Mouse (Mus musculus) hindbrain, embryonic 16.5 days (tissue): ENCODE data around the gene Rps26. TPM values are rescaled to one million over a fixed set of nuclear protein-coding genes. Genes with fewer than 3 reads are reported as not detected.
"Not testable (repeated sequence)": the region's sequence is repeated elsewhere in the genome, so short reads cannot be mapped to it uniquely, and the experiment has no call there.

Source experiments
- ATAC-seq: fragments of 200-750 bp; cut with Nextera tagmentation; 2 replicates; pipeline ENCODE4 v1.8.0; 2017; ENCODE audit warnings: moderate TSS enrichment, moderate library complexity
- H3K27ac ChIP-seq: fragments of 300-500 bp; sonication (generic); 2 replicates; pipeline ENCODE4 v1.5.1; 2014; ENCODE audit warnings: low read depth, mild to moderate bottlenecking, control low read depth, low read length, moderate library complexity
- H3K27me3 ChIP-seq: fragments of 300-500 bp; sonication (generic); replicated peaks from 2 replicates; pipeline ENCODE4 v1.6.1; 2014; ENCODE audit warnings: low read length; ENCODE audit not compliant: control insufficient read depth, insufficient read depth
- H3K36me3 ChIP-seq: fragments of 300-500 bp; sonication (generic); 2 replicates; pipeline ENCODE4 v1.6.1; 2014; ENCODE audit warnings: mild to moderate bottlenecking, low read length, moderate library complexity, mixed read lengths; ENCODE audit not compliant: control insufficient read depth, insufficient read depth
- H3K4me1 ChIP-seq: fragments of 300-500 bp; sonication (generic); 2 replicates; pipeline ENCODE4 v1.6.1; 2014; ENCODE audit warnings: low read depth, low read length; ENCODE audit not compliant: control insufficient read depth, insufficient read depth
- H3K4me2 ChIP-seq: fragments of 300-500 bp; sonication (generic); 2 replicates; pipeline ENCODE4 v1.6.1; 2014; ENCODE audit warnings: mild to moderate bottlenecking, low read length, control low read depth, moderate library complexity
- H3K4me3 ChIP-seq: fragments of 300-500 bp; sonication (generic); 2 replicates; pipeline ENCODE4 v1.5.1; 2014; ENCODE audit warnings: mild to moderate bottlenecking, low read length, control low read depth, moderate library complexity
- H3K9ac ChIP-seq: fragments of 300-500 bp; sonication (generic); 2 replicates; pipeline ENCODE4 v1.6.1; 2014; ENCODE audit warnings: low read depth, mild to moderate bottlenecking, control low read depth, low read length, moderate library complexity
- H3K9me3 ChIP-seq: fragments of 300-500 bp; sonication (generic); 2 replicates; pipeline ENCODE4 v1.6.1; 2014; ENCODE audit warnings: mild to moderate bottlenecking, low read length, moderate library complexity; ENCODE audit not compliant: control insufficient read depth
- WGBS: fragments of 180-500 bp; shearing (Covaris S2); extraction: QIAGEN DNeasy Blood & Tissue Kit; methylation state at CpG from one replicate; pipeline ENCODE4 v1.1.7; 2014; 5-methylcytosine and 5-hydroxymethylcytosine counted together
- polyA plus RNA-seq: library from polyadenylated mRNA; unstranded; fragments of >200 nt; fragmentation: Nextera tagmentation; extraction: Ambion mirVana; gene quantifications from 2 replicates; pipeline ENCODE4 v1.2.1, GENCODE M21; 2015

Rps26 gene
- polyA plus RNA-seq, 1 experiment from 2014 or later = 313 TPM

DNA sequence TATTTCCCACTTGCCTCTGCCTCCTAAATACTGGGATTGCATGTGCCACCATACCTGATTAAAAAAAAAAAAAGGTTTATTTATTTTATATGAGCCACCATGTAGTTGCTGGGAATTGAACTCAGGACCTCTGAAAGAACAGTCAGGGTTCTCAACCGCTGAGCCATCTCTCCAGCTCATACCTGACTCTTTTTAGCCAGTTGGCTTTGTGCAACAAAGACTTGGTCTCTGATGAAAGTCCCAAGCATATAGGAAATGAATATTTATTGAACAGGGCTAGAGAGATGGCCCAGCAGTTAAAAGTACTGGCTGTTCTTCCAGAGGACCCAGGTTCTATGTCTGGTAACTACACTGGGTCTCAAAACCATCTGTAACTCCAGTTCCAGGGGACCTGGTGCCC, 8.0 kb downstream of the Rps26 start:
- ATAC-seq = no peak
- Histone ChIP-seq H3K4me1 (no peaks in the 10 kb centered on the region), H3K27me3 (no peaks in the 10 kb centered on the region), H3K9me3 (no peaks in the 10 kb centered on the region), H3K9ac (no peak overlapping the region), H3K4me3 (no peak overlapping the region), H3K27ac (no peak overlapping the region), H3K4me2 (no peak overlapping the region), H3K36me3 (no peaks in the 10 kb centered on the region)
- WGBS = 77% methylated on average over 1 of the region's 1 CpGs

GRCm38 (mm10) chr10:128615798-128616448, 10.6 kb downstream of the Rps26 start:
- not testable (repeated sequence) for H3K9me3 ChIP-seq, ATAC-seq, H3K27ac ChIP-seq, H3K36me3 ChIP-seq, H3K9ac ChIP-seq, H3K4me3 ChIP-seq, H3K4me2 ChIP-seq, H3K27me3 ChIP-seq, H3K4me1 ChIP-seq
- 93% methylated on average over 6 of the region's 7 CpGs for WGBS

DNA sequence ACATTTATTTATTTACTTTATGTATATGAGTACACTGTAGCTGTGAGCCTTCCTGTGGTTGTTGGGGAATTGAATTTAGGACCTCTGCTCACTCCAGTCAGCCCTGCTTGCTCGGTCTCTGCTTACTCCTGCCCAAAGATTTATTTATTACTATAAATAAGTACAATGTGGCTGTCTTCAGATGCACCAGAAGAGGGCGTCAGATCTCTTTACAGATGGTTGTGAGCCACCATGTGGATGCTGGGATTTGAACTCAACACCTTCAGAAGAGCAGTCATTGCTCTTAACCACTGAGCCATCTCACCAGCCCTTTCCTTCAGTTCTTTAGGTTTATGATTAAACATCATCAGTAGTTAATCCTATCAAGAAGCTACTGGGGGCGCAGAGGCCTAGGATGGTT, 11.6 kb downstream of the Rps26 start:
- 61% methylated on average over 3 of the region's 3 CpGs for WGBS
- H3K4me1 ChIP-seq = no peaks in the 10 kb centered on the region
- H3K9ac ChIP-seq = no peak overlapping the region
- no peaks in the 10 kb centered on the region for H3K36me3 ChIP-seq
- no peak overlapping the region for H3K4me2 ChIP-seq
- no peaks in the 10 kb centered on the region for H3K27me3 ChIP-seq
- H3K4me3 ChIP-seq = no peak overlapping the region
- H3K9me3 ChIP-seq = no peaks in the 10 kb centered on the region
- no peak overlapping the region for H3K27ac ChIP-seq
- ATAC-seq = no peak

DNA sequence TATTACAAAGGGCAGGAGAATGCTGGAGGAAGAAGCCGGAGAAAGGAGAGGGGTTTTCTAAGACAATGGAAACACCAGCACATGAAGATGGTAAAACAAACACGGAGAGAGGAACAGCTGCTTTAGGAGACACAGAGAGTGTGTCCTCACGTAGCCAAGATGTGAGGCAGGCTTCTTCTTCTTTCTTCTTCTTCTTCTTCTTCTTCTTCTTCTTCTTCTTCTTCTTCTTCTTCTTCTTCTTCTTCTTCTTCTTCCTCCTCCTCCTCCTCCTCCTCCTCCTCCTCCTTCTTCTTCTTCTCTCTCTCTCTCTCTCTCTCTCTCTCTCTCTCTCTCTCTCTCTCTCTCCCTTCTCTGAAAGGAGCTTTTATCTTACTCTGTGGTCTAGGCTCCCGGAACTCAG, 12.7 kb downstream of the Rps26 start:
- H3K27me3 ChIP-seq, H3K27ac ChIP-seq, H3K4me1 ChIP-seq, H3K9me3 ChIP-seq, H3K36me3 ChIP-seq, H3K4me3 ChIP-seq, H3K4me2 ChIP-seq, H3K9ac ChIP-seq, ATAC-seq: not testable (repeated sequence)
- 75% methylated on average over 4 of the region's 4 CpGs for WGBS

DNA sequence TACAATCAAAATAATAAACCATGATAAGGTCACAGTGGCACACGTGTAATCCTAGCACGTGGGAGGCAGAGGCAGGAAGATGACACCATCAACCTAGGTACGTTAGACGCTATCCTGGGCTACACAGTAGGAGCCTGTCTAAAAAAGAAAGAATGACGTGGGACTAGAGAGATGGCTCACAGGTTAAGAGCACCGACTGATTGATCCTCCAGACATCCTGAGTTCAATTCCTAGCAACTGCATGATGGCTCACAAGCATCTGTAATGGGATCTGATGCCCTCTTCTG, 13.4 kb downstream of the Rps26 start:
- Histone ChIP-seq H3K27ac (no peak overlapping the region), H3K4me2 (peak overlapping the region; percentile 32; the same call in 1 of the 2 replicates), H3K4me3 (no peak overlapping the region), H3K4me1 (no peaks in the 10 kb centered on the region), H3K9ac (no peak overlapping the region), H3K27me3 (no peaks in the 10 kb centered on the region), H3K36me3 (no peaks in the 10 kb centered on the region), H3K9me3 (no peaks in the 10 kb centered on the region)
- ATAC-seq = peak; percentile 52
- WGBS = 42% methylated on average over 6 of the region's 6 CpGs

DNA sequence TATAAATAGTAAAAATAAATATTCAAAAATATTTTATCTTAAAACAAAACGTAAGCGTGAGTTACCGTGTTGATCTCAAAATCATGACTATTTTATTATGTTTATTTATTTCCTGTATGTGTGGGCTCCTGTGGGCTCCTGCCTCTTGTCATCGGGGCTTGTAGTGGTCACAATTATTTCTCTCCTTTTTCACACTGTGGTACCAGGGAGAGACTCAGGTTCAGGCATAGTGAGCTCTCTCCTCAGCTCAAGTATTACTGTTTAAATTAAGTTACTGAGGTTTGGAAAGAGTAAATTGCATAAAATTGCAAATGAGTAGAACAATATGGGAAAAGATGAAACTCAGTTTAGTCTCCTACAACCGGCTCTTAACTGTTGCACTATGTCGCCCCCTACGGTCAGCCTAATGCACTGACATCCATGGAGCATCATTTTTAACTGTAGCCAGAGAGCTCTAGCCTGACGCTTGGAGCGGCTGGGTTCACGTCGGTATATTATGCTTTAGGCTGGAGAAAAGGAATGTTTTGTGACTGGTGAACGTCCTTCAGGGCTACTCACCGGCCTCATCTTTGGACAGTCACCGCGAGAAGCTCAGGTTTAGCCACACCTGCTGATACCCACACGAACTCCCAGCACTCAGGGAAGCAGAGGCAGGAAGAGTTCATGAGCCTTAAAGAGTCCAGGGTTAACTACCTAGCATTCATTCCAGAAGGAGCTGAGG, 14.0 kb downstream of the Rps26 start:
- Histone ChIP-seq H3K4me2 (peak overlapping the region; percentile 32; the same call in 1 of the 2 replicates), H3K9ac (no peak overlapping the region), H3K27ac (no peak overlapping the region), H3K27me3 (no peaks in the 10 kb centered on the region), H3K9me3 (no peaks in the 10 kb centered on the region), H3K36me3 (no peaks in the 10 kb centered on the region), H3K4me1 (no peaks in the 10 kb centered on the region), H3K4me3 (no peak overlapping the region)
- WGBS = 16% methylated on average over 16 of the region's 16 CpGs
- peak; percentile 86 for ATAC-seq

DNA sequence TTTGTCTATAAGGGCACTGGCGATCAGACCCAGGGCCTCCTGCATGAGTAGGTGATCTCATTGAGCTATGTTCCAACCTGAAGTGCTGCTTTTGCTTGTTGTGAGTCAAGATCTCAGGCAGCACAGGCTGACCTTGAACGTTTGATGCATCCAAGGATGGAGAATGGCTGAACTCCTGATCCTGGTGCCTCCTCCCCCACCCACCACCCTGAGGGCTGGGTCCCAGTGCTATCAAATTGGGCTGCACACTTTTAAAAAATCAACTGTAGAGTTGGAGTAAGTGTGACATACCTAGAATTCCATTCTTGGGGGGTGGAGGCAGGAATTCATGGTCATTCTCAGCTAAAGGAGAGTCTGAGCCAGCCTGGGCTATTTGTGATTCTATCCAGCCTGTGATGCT, 20.1 kb downstream of the Rps26 start:
- Histone ChIP-seq H3K27ac (no peak overlapping the region), H3K4me3 (no peak overlapping the region), H3K4me1 (no peaks in the 10 kb centered on the region), H3K27me3 (no peaks in the 10 kb centered on the region), H3K4me2 (no peak overlapping the region), H3K9me3 (no peaks in the 10 kb centered on the region), H3K36me3 (no peaks in the 10 kb centered on the region), H3K9ac (no peak overlapping the region)
- ATAC-seq = no peak
- WGBS = 57% methylated on average over 2 of the region's 2 CpGs

- H3K36me3 ChIP-seq = no peaks in the 10 kb centered on the region
- H3K4me1 ChIP-seq = no peaks in the 10 kb centered on the region
- H3K9ac ChIP-seq = no peak overlapping the region
- no peaks in the 10 kb centered on the region for H3K9me3 ChIP-seq
- no peaks in the 10 kb centered on the region for H3K27me3 ChIP-seq
- H3K4me2 ChIP-seq = no peak overlapping the region
- H3K27ac ChIP-seq = no peak overlapping the region
- H3K4me3 ChIP-seq = no peak overlapping the region
- WGBS = 83% methylated on average over 4 of the region's 4 CpGs
- ATAC-seq = no peak
These were observed 23.9 kb downstream of the Rps26 start for GRCm38 (mm10) chr10:128602470-128603128.

DNA sequence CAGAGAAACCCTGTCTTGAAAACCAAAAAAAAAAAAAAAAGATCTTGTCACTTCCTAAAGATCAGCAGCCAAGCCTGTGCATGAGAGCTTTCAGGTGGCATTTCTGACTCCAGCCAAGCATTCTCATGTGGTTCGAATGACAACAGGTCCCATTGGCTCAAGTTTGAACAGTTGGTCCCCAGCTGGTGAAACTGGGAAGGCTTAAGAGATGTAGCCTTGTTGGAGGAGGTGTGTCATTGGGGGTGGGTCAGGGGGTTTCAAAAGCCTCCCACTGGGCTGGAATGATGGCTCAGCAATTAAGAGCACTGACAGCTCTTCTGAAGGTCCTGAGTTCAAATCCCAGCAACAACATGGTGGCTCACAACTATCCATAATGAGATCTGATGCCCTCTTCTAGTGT, 25.0 kb downstream of the Rps26 start:
- ATAC-seq = no peak
- no peaks in the 10 kb centered on the region for H3K36me3 ChIP-seq
- no peak overlapping the region for H3K4me3 ChIP-seq
- 88% methylated on average over 1 of the region's 1 CpGs for WGBS
- no peaks in the 10 kb centered on the region for H3K9me3 ChIP-seq
- no peaks in the 10 kb centered on the region for H3K27me3 ChIP-seq
- no peak overlapping the region for H3K4me2 ChIP-seq
- H3K27ac ChIP-seq = no peak overlapping the region
- H3K4me1 ChIP-seq = no peaks in the 10 kb centered on the region
- no peak overlapping the region for H3K9ac ChIP-seq
